Mouse (Mus musculus) CH12.LX (cell line): ENCODE measurements around the gene Frmd4a. TPM values are rescaled to one million over a fixed set of nuclear protein-coding genes. Genes with fewer than 3 reads are reported as not detected.

Source experiments
- DNase-seq: peaks from one replicate; pipeline ENCODE4 v3.0.0-alpha.2; 2013; ENCODE audit errors: extremely low read depth
- H3K27ac ChIP-seq: 2 replicates; pipeline ENCODE4 v1.5.1; 2012; ENCODE audit warnings: low read depth, mild to moderate bottlenecking, control low read depth, moderate library complexity; ENCODE audit not compliant: insufficient read depth
- H3K27me3 ChIP-seq: replicated peaks from 2 replicates; pipeline ENCODE3; 2012; ENCODE audit warnings: inconsistent platforms
- H3K36me3 ChIP-seq, 2 experiments: replicated peaks in 1 of 2; 2 replicates each; pipeline versions ENCODE3 to v1.6.1; 2012; ENCODE audit warnings: inconsistent platforms in 1 of 2, low read length in 1 of 2, mild to moderate bottlenecking in 1 of 2, mixed read lengths in 1 of 2, moderate library complexity in 1 of 2; ENCODE audit not compliant: control insufficient read depth in 1 of 2, insufficient read depth in 1 of 2
- H3K4me1 ChIP-seq, 2 experiments: 2 replicates each; pipeline ENCODE4 v1.6.1; 2012; ENCODE audit warnings: inconsistent platforms in 1 of 2, moderate library complexity in 1 of 2; ENCODE audit not compliant: insufficient read depth in 2 of 2, control insufficient read depth in 1 of 2
- H3K4me2 ChIP-seq: 2 replicates; pipeline ENCODE4 v1.6.1; 2012; ENCODE audit warnings: low read depth, mild to moderate bottlenecking, control low read depth; ENCODE audit not compliant: poor library complexity, insufficient read depth, severe bottlenecking
- H3K4me3 ChIP-seq, 3 experiments: fragments of 150-350 bp in 1 of 3; sonication (generic) in 1 of 3; replicated peaks in 1 of 3; 2 replicates each; pipeline versions ENCODE3 to v1.5.1; 2011 to 2012; ENCODE audit warnings: low read depth in 2 of 3, low read length in 2 of 3, mild to moderate bottlenecking in 2 of 3, moderate library complexity in 2 of 3, control low read depth in 1 of 3, improper control_type of control experiment in 1 of 3, inconsistent platforms in 1 of 3, mixed read lengths in 1 of 3; ENCODE audit not compliant: poor library complexity in 1 of 3
- H3K79me2 ChIP-seq: replicated peaks from 2 replicates; pipeline ENCODE4 v1.6.1; 2012; ENCODE audit warnings: mild to moderate bottlenecking, moderate library complexity; ENCODE audit not compliant: control insufficient read depth, poor library complexity, insufficient read depth, severe bottlenecking; ENCODE audit errors: extremely low read depth
- H3K9ac ChIP-seq: 2 replicates; pipeline ENCODE4 v1.6.1; 2012; ENCODE audit warnings: low read depth, mild to moderate bottlenecking, control low read depth, moderate library complexity; ENCODE audit not compliant: insufficient read depth
- H3K9me3 ChIP-seq: replicated peaks from 2 replicates; pipeline ENCODE3; 2012; ENCODE audit warnings: low read length, inconsistent platforms, mixed read lengths
- BHLHE40 ChIP-seq: IDR thresholded peaks from 2 replicates; pipeline ENCODE4 v1.6.1; 2011; ENCODE audit warnings: mild to moderate bottlenecking, low read depth, low read length, improper control_type of control experiment
- CHD1 ChIP-seq: IDR thresholded peaks from 2 replicates; pipeline ENCODE4 v1.6.1; 2012; ENCODE audit warnings: low read depth, low read length, improper control_type of control experiment, inconsistent platforms
- E2F4 ChIP-seq: IDR thresholded peaks from 2 replicates; pipeline ENCODE4 v1.6.1; 2011; ENCODE audit warnings: low read depth, low read length, improper control_type of control experiment; ENCODE audit not compliant: insufficient replicate concordance
- EP300 ChIP-seq: IDR thresholded peaks from 2 replicates; pipeline ENCODE4 v1.6.1; 2011; ENCODE audit warnings: low read length, improper control_type of control experiment
- GABPA ChIP-seq: IDR thresholded peaks from 2 replicates; pipeline ENCODE4 v1.6.1; 2012; ENCODE audit warnings: low read depth, low read length, improper control_type of control experiment, inconsistent platforms; ENCODE audit not compliant: insufficient replicate concordance
- JUN ChIP-seq: IDR thresholded peaks from 2 replicates; pipeline ENCODE4 v1.6.1; 2011; ENCODE audit warnings: low read depth, mild to moderate bottlenecking, low read length, improper control_type of control experiment, moderate library complexity; ENCODE audit not compliant: insufficient read depth
- JUND ChIP-seq: conservative IDR thresholded peaks from 2 replicates; pipeline ENCODE4 v1.6.1; 2011; ENCODE audit warnings: low read depth, low read length, improper control_type of control experiment
- KAT2A ChIP-seq: IDR thresholded peaks from 2 replicates; pipeline ENCODE4 v1.6.1; 2012; ENCODE audit warnings: low read length, improper control_type of control experiment, inconsistent platforms; ENCODE audit not compliant: insufficient replicate concordance
- MAX ChIP-seq: IDR thresholded peaks from 2 replicates; pipeline ENCODE4 v1.6.1; 2011; ENCODE audit warnings: low read length, improper control_type of control experiment
- MAZ ChIP-seq: IDR thresholded peaks from 2 replicates; pipeline ENCODE4 v1.6.1; 2012; ENCODE audit warnings: low read depth, mild to moderate bottlenecking, inconsistent platforms, low read length, improper control_type of control experiment, moderate library complexity
- PAX5 ChIP-seq: IDR thresholded peaks from 2 replicates; pipeline ENCODE4 v1.6.1; 2012; ENCODE audit warnings: low read length, inconsistent platforms, mixed read lengths
- POLR2A ChIP-seq: IDR thresholded peaks from 2 replicates; pipeline ENCODE4 v1.6.1; 2011; ENCODE audit warnings: low read depth, mild to moderate bottlenecking, improper control_type of control experiment, low read length
- RAD21 ChIP-seq: IDR thresholded peaks from 2 replicates; pipeline ENCODE4 v1.6.1; 2011; ENCODE audit warnings: low read depth, mild to moderate bottlenecking, low read length, improper control_type of control experiment, moderate library complexity
- RCOR1 ChIP-seq: conservative IDR thresholded peaks from 2 replicates; pipeline ENCODE4 v1.6.1; 2012; ENCODE audit warnings: low read depth, mild to moderate bottlenecking, inconsistent platforms, low read length, improper control_type of control experiment
- SIN3A ChIP-seq: IDR thresholded peaks from 2 replicates; pipeline ENCODE4 v1.6.1; 2012; ENCODE audit warnings: low read length, improper control_type of control experiment, inconsistent platforms
- SMC3 ChIP-seq: IDR thresholded peaks from 2 replicates; pipeline ENCODE4 v1.6.1; 2011; ENCODE audit warnings: low read depth, low read length, improper control_type of control experiment
- TBP ChIP-seq: conservative IDR thresholded peaks from 2 replicates; pipeline ENCODE4 v1.6.1; 2011; ENCODE audit warnings: low read depth, low read length, improper control_type of control experiment
- USF1 ChIP-seq: IDR thresholded peaks from 2 replicates; pipeline ENCODE4 v1.6.1; 2014; ENCODE audit warnings: low read depth, mild to moderate bottlenecking, inconsistent platforms, low read length, improper control_type of control experiment
- USF2 ChIP-seq: conservative IDR thresholded peaks from 2 replicates; pipeline ENCODE4 v1.6.1; 2011; ENCODE audit warnings: low read depth, low read length, improper control_type of control experiment
- ZC3H11A ChIP-seq: IDR thresholded peaks from 2 replicates; pipeline ENCODE4 v1.6.1; 2012; ENCODE audit warnings: low read depth, mild to moderate bottlenecking, inconsistent platforms, low read length, improper control_type of control experiment
- ZKSCAN1 ChIP-seq: IDR thresholded peaks from 2 replicates; pipeline ENCODE4 v1.6.1; 2012; ENCODE audit warnings: low read depth, inconsistent platforms, low read length, improper control_type of control experiment, borderline replicate concordance
- ZMIZ1 ChIP-seq: IDR thresholded peaks from 2 replicates; pipeline ENCODE4 v1.6.1; 2012; ENCODE audit warnings: low read depth, mild to moderate bottlenecking, inconsistent platforms, low read length, improper control_type of control experiment
- dilution Hi-C: fragments of 300-500 bp; cut with MboI; formaldehyde crosslinking; loops from 2 replicates; pipeline ENCODE4 v1.14.3; 2020; ENCODE audit warnings: low sequenced_read_pairs; ENCODE audit not compliant: extremely low pct_unique_long_range_greater_than_20kb, extremely low pct_ligation_motif_present
- in situ Hi-C: fragments of 300-500 bp; cut with MboI; formaldehyde crosslinking; loops from 3 replicates; pipeline ENCODE4 v1.14.3; 2019; ENCODE audit warnings: low sequenced_read_pairs, low pct_ligation_motif_present, low pct_unique_long_range_greater_than_20kb, mixed read lengths
- polyA plus RNA-seq: library from polyadenylated mRNA; unstranded; fragments of >175 nt; gene quantifications from 2 replicates; pipeline ENCODE4 v1.2.1, GENCODE M21; 2012; ENCODE audit warnings: low read depth; ENCODE audit not compliant: insufficient read length
- total RNA-seq, 2 experiments: library from RNA; depleted of rRNA; stranded (reverse); fragments of 300-350 nt in 1 of 2; fragments of >200 nt in 1 of 2; gene quantifications; 2 replicates each; pipeline ENCODE4 v1.2.3; 2012 to 2014

Gene Frmd4a
- total and polyA plus RNA-seq, 3 experiments, result 0.13 to 2.0 (median 0.32) TPM

- Histone ChIP-seq H3K27me3 (no peaks in the 10 kb centered on the region), H3K9me3 (peaks cover 3% of the 10 kb centered on the region), H3K36me3 (no peaks in the 10 kb centered on the region), H3K9ac (no peak overlapping the region), H3K4me3 (no peak overlapping the region), H3K27ac (no peak overlapping the region), H3K79me2 (no peaks in the 10 kb centered on the region), H3K4me2 (no peak overlapping the region), H3K4me1 (peaks cover under 1 to 26% of the 10 kb centered on the region in 2 experiments; a peak in 2 of 4 replicates)
- no peak for DNase-seq
- in situ Hi-C loops (no loop called here), dilution Hi-C loops (no loop called here)
- TF ChIP-seq SIN3A (no peak), USF1 (no peak), EP300 (no peak), RCOR1 (no peak), CHD1 (no peak), POLR2A (no peak), RAD21 (no peak), ZC3H11A (no peak), MAX (no peak), E2F4 (no peak), KAT2A (no peak), MAZ (no peak), JUN (no peak), USF2 (no peak), JUND (no peak), ZKSCAN1 (no peak), SMC3 (no peak), PAX5 (no peak), GABPA (no peak), ZMIZ1 (no peak)
Measured at GRCm38 (mm10) chr2:4399721-4400120, 382.2 kb downstream of the Frmd4a start.

- no peaks in the 10 kb centered on the region for H3K27me3 ChIP-seq
- no peak overlapping the region for H3K27ac ChIP-seq
- no peak overlapping the region for H3K4me2 ChIP-seq
- no peaks in the 10 kb centered on the region for H3K36me3 ChIP-seq
- no peaks in the 10 kb centered on the region for H3K79me2 ChIP-seq
- dilution Hi-C loops, result no loop called here
- no peak overlapping the region for H3K4me3 ChIP-seq
- H3K9me3 ChIP-seq, result peaks cover 3% of the 10 kb centered on the region
- in situ Hi-C loops, result no loop called here
- DNase-seq, result no peak
- no peak overlapping the region for H3K9ac ChIP-seq
- TF ChIP-seq MAX (no peak), BHLHE40 (no peak), GABPA (no peak), TBP (no peak)
- TF ChIP-seq, all 38 proteins: peak for 0
- H3K4me1 ChIP-seq, result peaks cover 0 to 26% of the 10 kb centered on the region in 2 experiments; a peak in 2 of 4 replicates
Measured at GRCm38 (mm10) chr2:4400771-4401596, 383.5 kb downstream of the Frmd4a start.
